ENCODE assay signal across 16 mouse cellular contexts in genomic region chr2:30670836-30671586, GRCm38 (mm10).
DNase-seq lines count a peak whose midpoint lies in the region; ATAC-seq lines count a peak whose summit lies in the region.
"Had no signal": no experiment of that assay in that cellular context is flagged by ENCODE, and none has a peak within 500 bp of the region (broad histone marks: within the 10 kb centered on the region; RNA-seq: fewer than 3 reads in every experiment).

No protein-coding gene starts in this region.

- H3K4me3 ChIP-seq in heart, embryonic 13.5 days, result no peak overlapping the region
- H3K4me3 ChIP-seq in embryonic facial prominence, embryonic 14.5 days (ENCODE audit: low read depth, low read length), result no peak overlapping the region
- H3K4me3 ChIP-seq in limb, embryonic 15.5 days, result no peak overlapping the region

- ATAC-seq in heart, embryonic 13.5 days (ENCODE audit: extremely low read depth, insufficient number of reproducible peaks, low FRiP score, low TSS enrichment), result no peak
- ATAC-seq in embryonic facial prominence, embryonic 14.5 days (ENCODE audit: low read depth), result no peak
- ATAC-seq in limb, embryonic 15.5 days (ENCODE audit: insufficient number of reproducible peaks, low FRiP score, low TSS enrichment, low read depth), result no peak
- ATAC-seq: liver, postnatal 0 days had no signal

- H3K36me3 ChIP-seq in heart, embryonic 13.5 days, result no peaks in the 10 kb centered on the region
- no peaks in the 10 kb centered on the region for H3K36me3 ChIP-seq in embryonic facial prominence, embryonic 14.5 days (ENCODE audit: control insufficient read depth, insufficient read depth, low read length)
- no peaks in the 10 kb centered on the region for H3K36me3 ChIP-seq in limb, embryonic 15.5 days

- H3K27ac ChIP-seq in heart, embryonic 13.5 days (replicated peaks), result no peak overlapping the region
- no peak overlapping the region; the same call in 1 of the 2 replicates for H3K27ac ChIP-seq in embryonic facial prominence, embryonic 14.5 days (replicated peaks; ENCODE audit: low read depth, low read length)
- 0 out of 2 replicates have a peak overlapping the region, but pooled peaks have one; percentile 4 for H3K27ac ChIP-seq in limb, embryonic 15.5 days

- intact Hi-C loops in heart, postnatal 36 days (cut with DNase I), result no loop called here

- H3K27me3 ChIP-seq in heart, embryonic 13.5 days (replicated peaks), result no peaks in the 10 kb centered on the region
- no peaks in the 10 kb centered on the region for H3K27me3 ChIP-seq in embryonic facial prominence, embryonic 14.5 days (replicated peaks; ENCODE audit: control insufficient read depth, insufficient read depth, low read length)
- H3K27me3 ChIP-seq in limb, embryonic 15.5 days, result no peaks in the 10 kb centered on the region

- no peaks in the 10 kb centered on the region for H3K9me3 ChIP-seq in heart, embryonic 13.5 days
- no peaks in the 10 kb centered on the region for H3K9me3 ChIP-seq in embryonic facial prominence, embryonic 14.5 days (ENCODE audit: control insufficient read depth, low read length)
- H3K9me3 ChIP-seq in limb, embryonic 15.5 days, result no peaks in the 10 kb centered on the region

- H3K4me1 ChIP-seq in heart, embryonic 13.5 days, result peaks cover 53% of the 10 kb centered on the region
- H3K4me1 ChIP-seq in embryonic facial prominence, embryonic 14.5 days (ENCODE audit: control insufficient read depth, insufficient read depth, low read length), result peaks cover 5% of the 10 kb centered on the region; the same call in 1 of the 2 replicates
- peaks cover 17% of the 10 kb centered on the region for H3K4me1 ChIP-seq in limb, embryonic 15.5 days

- no peak overlapping the region for H3K4me2 ChIP-seq in heart, embryonic 13.5 days
- H3K4me2 ChIP-seq in embryonic facial prominence, embryonic 14.5 days (ENCODE audit: low read depth, low read length), result no peak overlapping the region
- H3K4me2 ChIP-seq in limb, embryonic 15.5 days, result no peak overlapping the region

- DNase-seq in heart, postnatal 36 days, result no peak
- DNase-seq in NIH3T3 (ENCODE audit: low read depth), result peak; percentile 38
- DNase-seq in embryonic facial prominence, embryonic 14.5 days (ENCODE audit: low spot score), result no peak
- DNase-seq in Muller cell, postnatal 12 days (ENCODE audit: inconsistent ontology term), result no peak
- no peak for DNase-seq in thymus, postnatal 10 days (ENCODE audit: low spot score in 2 of 2)
- no peak for DNase-seq in ovary, postnatal 10 days (ENCODE audit: low spot score)
- DNase-seq: adrenal gland, postnatal 25 days; cerebellum, adult 18-20 months; gastrocnemius, postnatal 25 days; heart, postnatal 14 days; kidney, postnatal 25 days; liver, postnatal 0 days; retina, postnatal 1 day; thymus, postnatal 36 days had no signal

- 62% methylated on average over 5 of the region's 5 CpGs for WGBS in heart, embryonic 13.5 days
- 63% methylated on average over 5 of the region's 5 CpGs for WGBS in embryonic facial prominence, embryonic 14.5 days
- 58% methylated on average over 5 of the region's 5 CpGs for WGBS in limb, embryonic 15.5 days

- peak overlapping the region; percentile 41 for H3K9ac ChIP-seq in heart, embryonic 13.5 days
- H3K9ac ChIP-seq in embryonic facial prominence, embryonic 14.5 days (ENCODE audit: low read depth, low read length), result 0 out of 2 replicates have a peak overlapping the region, but pooled peaks have one; percentile 6
- H3K9ac ChIP-seq in limb, embryonic 15.5 days, result no peak overlapping the region
- H3K9ac ChIP-seq: liver, postnatal 0 days had no signal
